Mouse (Mus musculus): ENCODE data around the gene Sumf1.

DNA sequence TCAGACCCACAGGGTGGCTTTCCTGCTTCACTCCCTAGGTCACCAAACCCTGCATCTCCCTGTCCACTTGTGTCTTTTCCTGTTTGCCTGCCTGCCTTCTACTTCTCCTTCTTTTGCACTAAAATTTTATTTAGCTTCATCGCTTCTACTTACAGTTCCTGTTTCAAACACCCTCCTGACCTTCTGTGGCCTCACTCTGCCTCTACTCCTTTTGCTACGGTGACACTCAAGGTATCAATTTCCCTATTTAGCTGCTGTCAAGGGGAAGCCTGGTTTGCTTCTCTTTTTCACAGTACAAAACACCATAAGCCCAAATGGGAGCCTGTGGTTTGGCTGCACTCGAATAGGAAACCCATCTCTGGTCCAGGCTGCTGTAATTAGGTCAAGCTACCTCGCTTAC, 11.7 kb upstream of the Sumf1 start:
- TF ChIP-seq CTCF (IDR thresholded peaks at IDR 0.05; ENCODE audit: extremely low read depth, insufficient read depth, insufficient read length, insufficient replicate concordance), result no peak
- no peak for TF ChIP-seq POLR2A (IDR thresholded peaks at IDR 0.05; ENCODE audit: low read depth, low read length)

All from spleen, adult 2 months (tissue).